ENCODE assay signal across 8 mouse cellular contexts in genomic region chr10:4386609-4387591, GRCm38 (mm10). TPM values are rescaled to one million over a fixed set of nuclear protein-coding genes. Genes with fewer than 3 reads are reported as not detected.
DNase-seq lines count a peak whose midpoint lies in the region; ATAC-seq lines count a peak whose summit lies in the region.

No protein-coding gene starts in this region.

- H3K27ac ChIP-seq in brown adipose tissue, adult 24 weeks (replicated peaks; ENCODE audit: low read depth, low read length) = peak overlapping the region; percentile 95
- peak overlapping the region; percentile 88 to 100 for H3K27ac ChIP-seq in heart, embryonic 14.5 days (replicated peaks in 1 of 2; ENCODE audit: control insufficient read depth in 1 of 2, insufficient read depth in 1 of 2, low read depth in 2 of 2, low read length in 2 of 2)
- H3K27ac ChIP-seq in liver, embryonic 13.5 days = peak overlapping the region; percentile 96
- H3K27ac ChIP-seq in stomach, embryonic 16.5 days (ENCODE audit: low read length) = peak overlapping the region; percentile 99

- WGBS in heart, embryonic 14.5 days = under 1% methylated on average over 74 of the region's 133 CpGs
- under 1% methylated on average over 72 of the region's 133 CpGs for WGBS in liver, embryonic 13.5 days (ENCODE audit: insufficient replicate concordance)
- under 1% methylated on average over 98 of the region's 133 CpGs for WGBS in stomach, embryonic 16.5 days

- H3K4me2 ChIP-seq in heart, embryonic 14.5 days (ENCODE audit: low read length) = peak overlapping the region; percentile 95
- peak overlapping the region; percentile 96 for H3K4me2 ChIP-seq in liver, embryonic 13.5 days
- H3K4me2 ChIP-seq in stomach, embryonic 16.5 days (ENCODE audit: low read depth, low read length) = peak overlapping the region; percentile 93

- ATAC-seq in heart, embryonic 14.5 days (ENCODE audit: insufficient number of reproducible peaks, insufficient read depth, low FRiP score, low read depth) = peak; percentile 91
- ATAC-seq in liver, embryonic 13.5 days (ENCODE audit: low read depth) = peak; percentile 90
- ATAC-seq in stomach, embryonic 16.5 days (ENCODE audit: insufficient read depth, low FRiP score) = peak; percentile 94

- H3K27me3 ChIP-seq in heart, embryonic 14.5 days (ENCODE audit: control insufficient read depth, insufficient read depth, low read length) = no peaks in the 10 kb centered on the region
- H3K27me3 ChIP-seq in liver, embryonic 13.5 days = no peaks in the 10 kb centered on the region
- no peaks in the 10 kb centered on the region for H3K27me3 ChIP-seq in stomach, embryonic 16.5 days (ENCODE audit: control insufficient read depth, insufficient read depth, low read length)

- peaks cover 24% of the 10 kb centered on the region for H3K4me1 ChIP-seq in brown adipose tissue, adult 24 weeks (ENCODE audit: control insufficient read depth, insufficient read depth, insufficient read length, low read length)
- H3K4me1 ChIP-seq in heart, embryonic 14.5 days (ENCODE audit: control insufficient read depth in 2 of 2, insufficient read depth in 2 of 2, low read length in 2 of 2) = peaks cover 9 to 56% of the 10 kb centered on the region in 2 experiments
- H3K4me1 ChIP-seq in liver, embryonic 13.5 days (replicated peaks) = peaks cover 78% of the 10 kb centered on the region
- H3K4me1 ChIP-seq in stomach, embryonic 16.5 days (ENCODE audit: control insufficient read depth, insufficient read depth, low read length) = peaks cover 34% of the 10 kb centered on the region

- peak overlapping the region; percentile 95 for H3K4me3 ChIP-seq in brown adipose tissue, adult 24 weeks (ENCODE audit: insufficient read depth, low read depth, low read length)
- H3K4me3 ChIP-seq in heart, embryonic 14.5 days (ENCODE audit: control insufficient read depth in 1 of 2, insufficient read depth in 1 of 2, low read depth in 1 of 2, low read length in 2 of 2) = peak overlapping the region; percentile 98 to 99
- peak overlapping the region; percentile 98 for H3K4me3 ChIP-seq in liver, embryonic 13.5 days (replicated peaks)
- H3K4me3 ChIP-seq in stomach, embryonic 16.5 days (replicated peaks; ENCODE audit: low read length) = peak overlapping the region; percentile 92

- no peaks in the 10 kb centered on the region for H3K9me3 ChIP-seq in heart, embryonic 14.5 days (ENCODE audit: control insufficient read depth, low read length)
- H3K9me3 ChIP-seq in liver, embryonic 13.5 days (replicated peaks) = no peaks in the 10 kb centered on the region
- no peaks in the 10 kb centered on the region for H3K9me3 ChIP-seq in stomach, embryonic 16.5 days (replicated peaks; ENCODE audit: control insufficient read depth, low read length)

- peak overlapping the region; percentile 99 for H3K9ac ChIP-seq in heart, embryonic 14.5 days (ENCODE audit: low read length)
- H3K9ac ChIP-seq in liver, embryonic 13.5 days = peak overlapping the region; percentile 98
- H3K9ac ChIP-seq in stomach, embryonic 16.5 days (ENCODE audit: low read length) = peak overlapping the region; percentile 99

- peak; percentile 98 for DNase-seq in CD4-positive, CD25-positive, alpha-beta regulatory T cell, adult 2 months (ENCODE audit: low read depth, low spot score)
- DNase-seq in fat pad, adult 2 months (ENCODE audit: extremely low read depth, low read depth, low spot score) = peak; percentile 49
- DNase-seq in kidney, postnatal 14 days = peak; percentile 98
- peak; percentile 92 for DNase-seq in liver, embryonic 13.5 days
- DNase-seq in neural tube, embryonic 10.5 days (ENCODE audit: extremely low spot score, low spot score) = peak; percentile 94

- H3K36me3 ChIP-seq in heart, embryonic 14.5 days (ENCODE audit: control insufficient read depth, insufficient read depth, low read length) = no peaks in the 10 kb centered on the region
- H3K36me3 ChIP-seq in liver, embryonic 13.5 days = no peaks in the 10 kb centered on the region; the same call in none of the 2 replicates
- 0 out of 2 replicates have a peak, but pooled peaks cover 5% of the 10 kb centered on the region for H3K36me3 ChIP-seq in stomach, embryonic 16.5 days (ENCODE audit: control insufficient read depth, insufficient read depth, low read length)

RNA-seq across cellular contexts. Expression of gene Zbtb2, which starts 1.0 kb away (rescaled TPM):
- polyA plus RNA-seq in brown adipose tissue, adult 24 weeks (2012; ENCODE audit: insufficient read depth, insufficient read length, missing spikeins) = 3.6 and 5.0 TPM in 2 replicates
- 9.3 and 9.6 TPM in 2 replicates for polyA plus RNA-seq in heart, embryonic 14.5 days (2014; fragmentation: Nextera tagmentation; extraction: Ambion mirVana)
- polyA plus RNA-seq in liver, embryonic 13.5 days (2015; fragmentation: Nextera tagmentation; extraction: Ambion mirVana) = 4.4 and 5.7 TPM in 2 replicates
- 11.7 and 12.8 TPM in 2 replicates for polyA plus RNA-seq in stomach, embryonic 16.5 days (2015; fragmentation: Nextera tagmentation; extraction: Ambion mirVana)

RNA-seq across cellular contexts. Expression of gene Rmnd1, which starts 45.3 kb away (rescaled TPM):
- polyA plus RNA-seq in brown adipose tissue, adult 24 weeks (2012; ENCODE audit: insufficient read depth, insufficient read length, missing spikeins) = 116 and 132 TPM in 2 replicates
- polyA plus RNA-seq in heart, embryonic 14.5 days (2014; fragmentation: Nextera tagmentation; extraction: Ambion mirVana) = 102 and 106 TPM in 2 replicates
- 21.4 and 25.0 TPM in 2 replicates for polyA plus RNA-seq in liver, embryonic 13.5 days (2015; fragmentation: Nextera tagmentation; extraction: Ambion mirVana)
- 43.1 and 44.3 TPM in 2 replicates for polyA plus RNA-seq in stomach, embryonic 16.5 days (2015; fragmentation: Nextera tagmentation; extraction: Ambion mirVana)

RNA-seq across cellular contexts. Expression of gene Armt1, which starts 45.4 kb away (rescaled TPM):
- polyA plus RNA-seq in brown adipose tissue, adult 24 weeks (2012; ENCODE audit: insufficient read depth, insufficient read length, missing spikeins) = 14.7 and 18.2 TPM in 2 replicates
- 13.9 and 16.8 TPM in 2 replicates for polyA plus RNA-seq in heart, embryonic 14.5 days (2014; fragmentation: Nextera tagmentation; extraction: Ambion mirVana)
- 19.4 and 21.7 TPM in 2 replicates for polyA plus RNA-seq in liver, embryonic 13.5 days (2015; fragmentation: Nextera tagmentation; extraction: Ambion mirVana)
- polyA plus RNA-seq in stomach, embryonic 16.5 days (2015; fragmentation: Nextera tagmentation; extraction: Ambion mirVana) = 15.3 and 16.3 TPM in 2 replicates

Comparison
In these comparisons a context has a peak if more than half of its experiments do, and no peak if none do; other contexts are left out.
1. Peak in every context shown above with its lines: DNase-seq, ATAC-seq, H3K4me3 ChIP-seq and H3K27ac ChIP-seq.